Mouse (Mus musculus): ENCODE measurements at regions not wholly inside any gene's neighbourhood (a gene's known extent, or its start where the extent isn't known, plus 50 kb on each side); places are given as distances from the start of the nearest gene placed in this dataset.

DNA sequence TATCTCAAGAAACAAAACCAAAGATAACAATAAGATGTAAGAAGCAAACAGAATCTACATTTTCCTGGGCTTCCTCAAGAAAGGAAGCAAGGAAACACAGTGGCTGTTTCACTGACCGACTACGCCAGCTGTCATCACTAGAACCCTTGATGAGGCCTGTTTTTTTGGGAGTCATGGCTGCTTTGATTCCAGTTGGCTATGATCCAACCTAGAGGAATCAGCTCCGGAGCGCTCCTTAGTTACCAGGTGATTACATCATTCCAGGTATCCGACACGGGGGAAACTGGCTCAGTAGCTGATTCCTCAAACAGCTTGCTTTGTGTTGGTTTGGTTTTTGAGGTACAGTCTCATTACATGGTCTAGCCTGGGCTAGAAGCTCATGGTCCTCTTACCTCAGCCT lies 84.1 kb upstream of the Galnt15 start:
- DNase-seq (ENCODE audit: extremely low spot score, low read depth, low spot score), result no peak

DNA sequence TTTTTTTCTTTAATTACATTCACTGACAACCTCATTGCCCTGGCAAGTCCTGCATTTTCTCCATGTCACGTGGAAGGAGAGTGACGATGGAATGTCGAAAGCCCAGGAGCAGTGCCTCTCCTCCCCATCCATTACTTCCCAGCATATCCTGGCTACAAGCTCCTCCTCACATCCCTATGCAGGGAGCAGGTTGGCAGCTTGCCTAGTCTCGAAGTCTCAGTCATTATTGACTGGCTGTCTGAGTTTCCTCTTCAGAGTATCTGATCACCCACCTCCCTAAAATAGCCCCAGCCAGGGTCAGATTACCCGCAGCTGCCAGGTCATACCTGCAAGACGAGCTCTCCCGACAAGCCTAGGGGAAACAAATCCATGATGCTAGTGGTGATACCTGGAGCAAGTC lies 83.7 kb upstream of the Galnt15 start:
- no peak for DNase-seq (ENCODE audit: extremely low spot score, low read depth, low spot score)

DNA sequence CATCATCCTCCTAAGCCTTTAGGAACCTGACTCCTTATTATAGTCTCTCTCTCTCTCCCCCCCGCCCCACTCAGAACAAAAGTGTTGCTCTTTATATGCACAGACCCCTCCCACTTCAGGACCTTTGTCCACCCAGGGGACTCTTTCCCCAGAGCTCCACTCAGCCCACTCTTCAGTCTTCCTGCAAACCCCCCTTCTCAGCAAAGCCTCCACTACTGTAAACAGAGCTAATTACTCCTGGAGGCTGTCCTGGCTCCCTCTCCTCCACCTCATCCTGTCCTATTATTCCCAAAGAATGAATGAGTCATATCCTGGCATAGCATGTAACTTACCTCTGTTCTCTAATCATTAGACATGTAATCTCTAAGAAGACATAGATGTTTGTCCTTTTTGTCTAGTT lies 82.8 kb upstream of the Galnt15 start:
- DNase-seq (ENCODE audit: extremely low spot score, low read depth, low spot score), result no peak

DNA sequence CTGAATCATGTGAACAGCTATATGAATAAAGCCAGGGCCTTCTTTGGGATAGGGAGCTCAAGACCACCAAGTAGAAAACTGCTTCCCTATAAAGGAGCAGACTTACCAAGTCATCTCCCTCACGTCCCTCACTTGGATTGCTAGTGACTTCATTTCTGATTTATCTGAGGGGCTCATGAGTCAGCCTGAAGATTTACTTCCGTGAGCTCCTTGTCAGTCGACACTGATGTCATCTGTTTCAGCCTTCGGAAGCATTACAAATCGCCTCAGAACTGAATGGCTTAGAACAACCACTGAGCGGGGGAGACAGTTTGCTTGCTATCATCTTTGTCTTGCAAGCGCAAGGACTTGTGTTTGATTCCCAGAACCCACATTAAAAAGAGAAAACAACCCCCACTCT lies 81.5 kb upstream of the Galnt15 start:
- DNase-seq (ENCODE audit: extremely low spot score, low read depth, low spot score), result no peak

DNA sequence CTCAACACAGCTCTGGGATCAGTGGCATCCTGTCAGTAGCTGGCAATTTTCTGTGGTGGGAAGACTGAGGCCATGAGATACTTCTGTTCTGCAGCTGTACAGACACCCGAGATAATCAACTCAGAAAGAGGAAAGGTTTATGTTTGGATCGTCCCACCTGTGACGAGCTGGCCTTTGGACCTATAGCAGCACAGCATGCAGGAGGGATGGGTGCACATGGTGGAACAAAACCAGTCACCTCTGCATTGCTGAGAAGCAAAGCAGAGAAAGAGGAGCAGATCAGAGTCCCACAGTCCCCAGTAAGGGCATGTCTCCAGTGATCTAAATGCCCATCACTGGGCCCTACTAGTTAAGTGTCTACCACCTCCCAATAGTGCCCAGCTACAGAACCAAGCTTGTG lies 76.9 kb upstream of the Galnt15 start:
- no peak for DNase-seq (ENCODE audit: extremely low spot score, low read depth, low spot score)

DNA sequence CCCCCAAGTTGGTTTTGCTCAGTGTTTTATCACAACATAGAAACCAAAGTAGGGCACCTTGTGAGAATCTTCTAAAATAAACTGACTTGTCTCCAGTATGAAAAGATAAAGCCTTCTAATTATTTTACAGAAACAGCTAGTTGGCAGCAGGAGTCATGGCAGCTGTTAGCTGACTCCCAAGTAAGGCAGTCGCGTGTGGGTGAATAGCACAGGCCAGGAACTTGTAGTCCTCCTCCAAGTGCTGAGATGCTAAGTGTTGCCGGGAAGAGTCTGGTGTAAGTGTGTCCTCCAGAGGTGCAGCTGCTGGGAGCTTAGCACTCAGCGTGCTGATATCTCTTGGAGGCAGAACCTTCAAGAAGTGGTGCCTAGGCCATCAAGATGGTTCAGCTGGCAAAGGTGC lies 75.0 kb upstream of the Galnt15 start:
- DNase-seq (ENCODE audit: extremely low spot score, low read depth, low spot score), result no peak

DNA sequence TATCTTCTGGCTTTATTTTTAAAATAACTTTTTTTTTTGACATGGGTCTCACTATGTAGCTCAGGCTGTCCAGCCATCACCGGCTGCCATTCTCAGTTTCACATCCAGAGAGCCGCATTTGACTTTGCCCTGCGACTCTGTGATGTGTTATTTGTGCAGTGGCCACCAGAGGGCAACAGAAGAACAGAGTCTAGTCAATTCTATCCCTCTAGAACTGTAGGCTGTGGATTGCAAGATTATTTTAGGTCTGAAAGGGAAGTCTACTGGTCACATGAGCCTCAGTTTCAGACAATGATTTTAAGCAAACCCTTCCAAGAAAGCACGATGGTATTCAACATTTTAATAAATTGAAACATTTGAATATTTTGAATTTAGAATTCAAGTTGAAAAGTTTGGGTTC lies 73.8 kb upstream of the Galnt15 start:
- DNase-seq (ENCODE audit: extremely low spot score, low read depth, low spot score), result peak; percentile 57

DNA sequence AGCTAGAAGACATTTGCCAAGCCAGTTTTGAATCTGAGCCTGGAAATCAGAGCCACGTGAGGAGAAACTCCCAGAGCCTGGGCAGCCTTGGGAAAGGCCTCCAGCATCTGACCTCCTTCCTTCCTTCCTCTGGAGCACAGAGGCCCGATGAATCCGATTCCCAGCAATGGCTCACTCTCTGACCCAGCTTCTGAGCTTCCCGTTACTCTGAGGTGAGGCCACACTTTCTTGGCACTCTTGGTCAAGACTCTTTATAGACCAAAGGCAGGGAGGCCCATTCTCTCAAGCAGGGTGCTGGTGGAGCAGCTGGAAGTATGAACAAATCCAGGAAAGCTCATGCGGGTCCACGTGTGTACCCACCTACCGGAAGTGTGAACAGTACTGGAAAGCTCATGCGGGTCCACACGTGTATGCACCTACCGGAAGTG lies 71.6 kb upstream of the Galnt15 start:
- no peak for DNase-seq (ENCODE audit: extremely low spot score, low read depth, low spot score)

DNA sequence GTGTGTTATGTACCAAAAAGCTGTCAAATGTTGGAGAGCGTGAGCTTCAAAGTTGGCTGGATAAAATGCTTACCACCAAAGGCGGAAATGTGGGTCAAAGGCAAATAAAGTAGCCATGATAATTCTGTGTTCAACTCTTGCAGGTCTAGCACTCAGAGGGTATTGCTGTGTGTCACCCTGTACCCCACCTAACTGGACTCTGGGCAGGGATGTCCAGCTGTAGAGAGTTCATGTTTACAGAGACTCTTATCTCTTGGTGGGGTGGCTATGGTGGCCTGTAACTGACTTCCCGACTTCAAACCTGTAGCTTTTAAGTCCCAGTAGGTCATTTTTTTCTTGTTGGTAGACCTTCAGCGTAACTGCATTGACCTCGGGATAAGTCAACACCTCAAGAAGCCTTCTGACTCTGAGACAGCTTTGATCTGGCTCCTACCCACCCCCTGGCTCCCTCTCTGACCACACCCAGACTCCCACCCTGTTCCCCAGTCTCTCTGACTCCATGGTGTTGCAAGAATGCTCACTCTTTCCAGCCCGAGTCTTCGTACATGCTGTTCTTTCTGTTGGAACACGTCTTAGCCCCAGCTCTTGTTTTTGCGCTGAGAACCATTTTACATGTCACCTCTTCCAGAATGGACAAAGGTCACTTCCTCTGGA lies 68.5 kb upstream of the Galnt15 start:
- no peak for DNase-seq (ENCODE audit: extremely low spot score, low read depth, low spot score)

DNA sequence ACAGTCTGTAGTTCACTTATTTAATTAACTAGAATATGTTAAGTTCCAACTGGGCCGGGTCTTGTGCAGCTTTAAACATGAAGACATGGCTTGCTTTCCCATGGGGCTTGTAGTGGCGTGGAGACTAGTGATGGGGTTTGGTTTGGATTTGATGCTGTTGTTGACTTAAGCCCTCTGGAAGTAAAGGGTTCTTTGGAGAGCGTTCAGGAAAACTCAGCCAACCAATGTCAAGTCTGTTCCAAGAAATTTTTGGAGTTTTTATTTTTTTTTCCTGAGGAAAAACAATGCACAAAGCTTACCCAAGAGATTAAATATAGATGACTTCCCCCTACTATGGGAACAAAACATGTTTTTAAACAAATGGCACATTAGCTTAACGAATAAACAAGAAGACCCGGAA lies 67.3 kb upstream of the Galnt15 start:
- no peak for DNase-seq (ENCODE audit: extremely low spot score, low read depth, low spot score)

DNA sequence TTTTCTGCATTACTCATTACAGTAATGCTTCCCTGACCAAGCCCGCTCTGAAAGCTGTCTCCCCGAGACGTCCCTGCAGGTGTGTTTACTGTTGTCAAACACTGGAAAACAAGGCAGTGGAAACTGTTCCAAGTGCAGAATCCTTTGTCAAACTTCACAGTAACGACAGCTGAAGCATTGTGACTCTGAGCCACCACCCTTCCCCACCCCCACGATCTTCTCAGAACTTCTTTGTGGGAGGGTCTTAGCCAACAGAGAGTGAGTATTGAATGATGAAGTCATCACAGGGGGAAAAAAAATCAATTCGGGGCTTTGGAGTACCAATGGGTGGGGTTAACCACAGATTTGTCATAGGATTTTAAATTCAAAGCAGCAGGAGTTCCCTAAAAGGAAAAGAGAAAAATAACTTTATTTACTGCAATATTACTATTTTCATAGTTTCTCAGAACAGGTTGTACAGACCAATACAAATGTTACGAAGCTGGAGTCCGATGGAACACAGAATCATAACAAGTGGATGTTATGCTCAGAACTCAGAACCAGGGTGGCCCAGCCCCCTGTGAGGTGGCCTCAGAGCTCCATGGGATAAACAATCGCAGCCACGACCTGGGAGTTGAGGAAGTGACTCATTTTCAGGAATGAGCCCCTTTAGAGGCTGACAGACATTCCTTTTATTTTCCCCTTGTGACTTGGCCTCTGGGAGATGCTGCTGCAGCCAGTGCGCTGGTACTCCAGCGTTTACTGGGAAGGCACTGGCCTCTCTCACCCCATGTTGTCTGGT lies 65.5 kb upstream of the Galnt15 start:
- no peak for DNase-seq (ENCODE audit: extremely low spot score, low read depth, low spot score)

DNA sequence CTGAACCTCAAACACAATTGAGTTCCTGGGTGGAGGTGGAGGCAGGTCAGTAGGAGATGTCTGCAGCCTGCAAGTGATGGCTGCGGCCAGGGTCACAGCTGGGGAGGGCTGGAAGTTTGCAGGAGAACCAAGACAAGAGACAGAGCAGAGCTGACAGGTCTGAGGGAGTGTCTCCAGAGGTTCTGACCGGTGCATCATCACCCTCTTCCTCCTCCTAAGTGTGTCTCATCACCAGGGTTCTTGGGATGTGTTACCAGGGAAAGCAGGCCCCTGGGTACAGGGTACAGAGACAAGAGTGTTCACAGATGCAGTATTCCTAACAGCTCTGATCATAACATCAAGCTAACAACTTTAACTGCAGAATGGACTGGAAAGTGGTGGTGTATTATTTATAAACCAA lies 64.7 kb upstream of the Galnt15 start:
- DNase-seq (ENCODE audit: extremely low spot score, low read depth, low spot score), result no peak

DNA sequence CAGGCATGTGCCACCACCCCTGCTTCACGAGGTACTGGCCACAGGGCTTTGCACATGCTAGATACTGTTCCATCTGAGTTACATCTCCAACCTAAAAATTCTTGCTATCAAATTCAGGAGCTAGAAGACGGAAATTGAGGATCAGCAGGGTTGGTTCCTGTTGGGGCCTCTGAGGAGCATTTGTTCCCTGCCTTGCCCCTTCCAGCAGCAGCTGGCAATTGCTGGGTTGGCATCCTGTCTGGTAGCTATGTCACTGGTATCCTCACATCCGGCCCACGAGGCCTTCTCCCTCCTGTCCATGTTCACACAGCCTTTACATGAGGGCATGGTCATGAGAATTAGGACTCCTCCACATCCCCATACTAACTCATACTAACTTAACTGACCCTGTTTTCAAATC lies 64.0 kb upstream of the Galnt15 start:
- DNase-seq (ENCODE audit: extremely low spot score, low read depth, low spot score), result no peak

DNA sequence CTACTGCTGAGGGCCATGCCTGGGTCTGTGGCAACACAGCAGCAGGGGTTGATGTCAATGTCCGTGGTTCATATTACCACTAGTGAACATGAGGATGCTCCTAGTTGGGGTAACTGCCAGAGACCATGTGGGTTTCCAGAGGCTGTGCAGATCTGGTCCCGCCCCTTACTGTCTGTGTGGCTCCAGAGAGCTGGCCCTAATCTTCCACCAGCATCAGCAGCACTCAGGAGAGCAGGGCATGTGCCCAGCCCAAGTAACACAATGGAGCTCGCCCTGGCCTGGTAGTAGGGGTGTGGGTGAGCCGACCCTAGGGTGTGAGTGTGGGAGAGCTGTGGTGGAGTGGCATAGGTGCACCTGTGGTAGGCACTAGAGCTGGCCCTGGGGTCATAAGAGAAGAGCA lies 59.3 kb upstream of the Galnt15 start:
- no peak for DNase-seq (ENCODE audit: extremely low spot score, low read depth, low spot score)

DNA sequence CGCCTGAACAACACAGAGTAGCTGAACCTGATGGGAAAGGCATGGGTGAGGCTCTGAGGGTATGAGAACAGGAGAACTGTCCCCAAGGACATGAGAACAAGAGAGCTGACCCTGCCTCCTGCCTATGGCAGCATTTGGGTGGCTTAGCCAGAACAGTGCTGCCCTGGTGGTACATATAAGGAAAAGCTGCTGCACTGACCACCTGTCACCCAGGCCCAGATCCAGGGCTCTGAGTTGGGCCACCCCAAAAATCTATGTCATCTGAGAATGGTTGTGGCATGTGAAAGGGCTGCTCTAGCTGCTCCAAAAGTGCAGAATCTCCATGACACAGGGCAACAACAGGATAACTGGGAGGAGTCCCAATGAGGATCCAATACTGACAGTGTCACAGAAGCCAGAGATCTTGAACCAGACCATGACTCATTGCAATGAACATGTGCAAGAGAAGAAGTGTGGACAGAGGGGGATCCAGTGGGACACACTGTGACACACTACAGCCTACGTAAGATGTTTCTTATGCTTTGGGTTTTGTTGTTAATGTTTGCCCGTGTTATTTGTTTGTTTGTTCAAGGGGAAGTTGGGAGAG lies 58.5 kb upstream of the Galnt15 start:
- no peak for DNase-seq (ENCODE audit: extremely low spot score, low read depth, low spot score)

DNA sequence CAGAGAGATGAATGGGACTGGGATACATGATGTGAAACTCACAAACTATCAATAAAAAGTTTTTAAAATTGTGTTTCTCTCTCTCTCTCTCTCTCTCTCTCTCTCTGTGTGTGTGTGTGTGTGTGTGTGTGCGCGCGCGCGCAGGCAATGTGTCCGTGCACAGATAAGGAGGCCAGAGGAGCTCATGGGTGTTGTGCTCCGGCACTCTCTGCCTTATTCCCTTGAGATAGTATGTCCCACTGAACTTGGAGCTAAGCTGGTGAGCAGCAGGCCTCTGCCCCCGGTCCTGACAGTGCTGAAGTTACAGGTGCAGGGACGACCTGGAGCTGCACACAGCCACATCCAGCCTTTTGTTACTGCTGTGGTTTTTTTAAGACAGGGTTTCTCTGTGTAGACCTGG lies 57.9 kb upstream of the Galnt15 start:
- DNase-seq (ENCODE audit: extremely low spot score, low read depth, low spot score), result no peak

DNA sequence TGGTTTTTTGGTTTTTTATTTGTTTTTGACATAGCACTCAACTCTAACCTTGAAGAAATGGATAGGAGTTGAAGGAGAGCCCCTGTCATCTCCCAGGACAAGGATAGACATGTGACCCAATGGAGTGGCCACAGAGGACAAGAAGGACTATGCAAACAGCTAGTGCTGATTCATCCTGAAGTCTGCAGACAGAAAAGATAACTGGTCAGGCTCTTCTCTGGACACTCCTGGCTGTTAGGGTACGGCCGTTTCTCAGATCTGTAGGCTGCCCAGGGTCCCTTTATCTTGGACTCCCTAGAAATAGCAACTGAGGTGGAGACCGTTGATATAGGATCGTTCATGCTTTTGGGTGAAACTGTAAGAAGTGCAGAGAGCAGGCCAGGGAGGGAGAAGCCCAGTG lies 55.1 kb upstream of the Galnt15 start:
- no peak for DNase-seq (ENCODE audit: extremely low spot score, low read depth, low spot score)

DNA sequence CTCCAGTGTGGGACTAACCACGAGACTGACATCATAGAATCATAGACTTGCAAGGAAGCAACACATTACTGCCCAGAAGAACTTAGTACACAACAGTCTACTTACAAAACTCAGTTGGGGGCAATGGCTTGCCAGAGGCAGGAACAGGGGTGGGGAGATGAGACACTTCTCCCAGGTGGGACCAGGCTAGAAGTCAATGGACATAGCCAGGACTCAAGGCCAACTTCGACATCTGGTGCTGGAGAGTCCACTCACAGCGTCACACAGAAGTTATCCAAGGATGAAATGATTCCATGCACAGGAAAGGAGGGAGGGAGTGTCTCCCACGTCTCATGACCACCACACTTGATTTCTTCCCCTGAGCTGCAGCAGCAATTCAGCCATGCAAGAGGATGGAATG lies 50.6 kb upstream of the Galnt15 start:
- DNase-seq (ENCODE audit: extremely low spot score, low read depth, low spot score), result no peak

DNA sequence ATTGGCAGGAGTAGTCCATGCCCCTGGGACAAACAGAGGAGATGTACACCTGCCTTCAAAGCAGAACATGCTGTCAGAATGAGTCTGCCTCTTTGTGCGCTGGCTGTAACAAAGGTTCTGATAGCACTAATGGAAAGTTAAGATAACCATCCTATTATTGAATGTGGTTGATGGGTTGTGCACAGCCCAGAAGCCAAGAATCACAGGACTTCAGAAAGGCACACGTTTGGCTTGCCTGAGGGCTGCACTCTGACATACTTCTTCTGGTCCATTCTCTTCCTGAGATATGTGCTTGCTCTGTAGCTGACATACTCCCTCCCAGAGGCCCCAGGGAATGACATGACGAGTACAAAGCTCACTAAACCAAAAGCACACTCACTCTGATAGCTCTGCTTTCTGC lies 50.1 kb upstream of the Galnt15 start:
- DNase-seq (ENCODE audit: extremely low spot score, low read depth, low spot score), result no peak
